Mouse (Mus musculus) CD4-positive, CD25-positive, alpha-beta regulatory T cell, adult 4 months (primary cell): Measurements from ENCODE around the gene Aldh5a1. TPM values are rescaled to one million over a fixed set of nuclear protein-coding genes. Genes with fewer than 3 reads are reported as not detected.
A peak's percentile ranks its signal among the peaks of the same experiment; 100 is the strongest.

Source experiments
- ATAC-seq: one replicate; pipeline ENCODE4 v1.8.0; 2017
- polyA plus RNA-seq, 2 experiments: library from polyadenylated mRNA; unstranded; fragments of 100-300 nt; shearing (Covaris generic); gene quantifications; one replicate each; pipeline ENCODE4 v1.2.1; 2017

The Aldh5a1 gene
- polyA plus RNA-seq, 2 experiments from 2014 or later, result 0.31 to 0.34 TPM

DNA sequence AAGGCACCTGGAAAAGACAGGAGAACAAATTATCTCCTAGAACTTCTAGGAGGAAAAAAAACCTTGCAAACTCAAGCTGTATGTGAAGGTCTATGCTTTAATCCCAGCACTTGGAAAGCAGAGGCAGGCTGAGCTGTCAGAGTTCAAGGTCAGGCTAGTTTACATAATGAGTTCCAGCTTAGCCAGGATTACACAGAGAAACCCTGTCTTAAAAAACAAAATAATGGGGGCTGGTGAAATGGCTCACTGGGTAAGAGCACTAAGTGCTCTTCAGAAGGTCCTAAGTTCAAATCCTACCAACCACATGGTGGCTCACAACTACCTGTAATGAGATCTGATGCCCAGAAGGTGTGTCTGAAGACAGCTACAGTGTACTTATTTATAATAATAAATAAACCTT, 6.9 kb downstream of the Aldh5a1 start:
- ATAC-seq, result no peak

GRCm38 (mm10) chr13:24923991-24924390, 13.5 kb downstream of the Aldh5a1 start:
- no peak for ATAC-seq

DNA sequence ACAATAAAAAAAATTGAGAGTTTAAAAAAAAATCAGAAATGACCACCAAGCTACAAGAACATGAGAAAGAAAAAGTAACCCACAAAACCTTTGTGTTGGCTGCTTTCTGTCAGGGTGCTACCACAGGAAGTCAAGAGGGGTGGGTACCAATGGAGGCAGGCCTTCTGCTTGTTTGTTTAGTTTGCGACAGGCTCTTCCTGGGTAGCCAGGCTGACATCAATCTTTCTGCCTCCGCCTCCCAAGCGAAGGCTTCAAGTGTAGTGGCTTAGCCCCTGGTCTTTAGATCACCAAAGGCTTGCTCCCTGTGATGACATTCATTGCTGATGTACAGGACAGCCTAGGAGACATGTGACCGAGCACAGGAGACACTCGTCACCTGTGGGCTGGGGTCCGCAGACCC, 16.2 kb downstream of the Aldh5a1 start:
- peak; percentile 83 for ATAC-seq

GRCm38 (mm10) chr13:24920333-24920977, 17.0 kb downstream of the Aldh5a1 start:
- peak; percentile 86 for ATAC-seq

- no peak for ATAC-seq
These were observed 21.6 kb downstream of the Aldh5a1 start for GRCm38 (mm10) chr13:24915831-24916230.

GRCm38 (mm10) chr13:24914915-24915314, 22.5 kb downstream of the Aldh5a1 start:
- no peak for ATAC-seq

GRCm38 (mm10) chr13:24913576-24913975, 23.9 kb downstream of the Aldh5a1 start:
- no peak for ATAC-seq

DNA sequence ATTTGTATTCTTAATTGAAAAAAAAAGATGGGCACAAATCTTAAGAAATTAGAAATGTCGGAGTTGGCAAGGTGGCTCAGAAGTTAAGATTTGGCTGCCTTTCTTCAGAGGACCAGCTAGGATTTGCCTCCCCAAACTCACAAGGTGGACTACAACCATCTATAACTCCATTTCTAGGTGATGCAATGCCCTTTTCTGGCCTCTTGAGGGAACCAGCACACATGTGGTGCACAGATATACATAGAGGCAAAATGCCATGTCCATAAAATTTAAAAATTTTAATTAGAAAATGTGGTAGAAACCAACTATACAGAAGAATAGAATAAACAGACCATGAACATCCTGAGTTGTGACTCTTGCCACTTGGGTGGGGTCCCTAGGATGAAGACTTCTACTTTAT, 28.3 kb downstream of the Aldh5a1 start:
- no peak for ATAC-seq

GRCm38 (mm10) chr13:24906831-24907570, 30.5 kb downstream of the Aldh5a1 start:
- ATAC-seq, result no peak

DNA sequence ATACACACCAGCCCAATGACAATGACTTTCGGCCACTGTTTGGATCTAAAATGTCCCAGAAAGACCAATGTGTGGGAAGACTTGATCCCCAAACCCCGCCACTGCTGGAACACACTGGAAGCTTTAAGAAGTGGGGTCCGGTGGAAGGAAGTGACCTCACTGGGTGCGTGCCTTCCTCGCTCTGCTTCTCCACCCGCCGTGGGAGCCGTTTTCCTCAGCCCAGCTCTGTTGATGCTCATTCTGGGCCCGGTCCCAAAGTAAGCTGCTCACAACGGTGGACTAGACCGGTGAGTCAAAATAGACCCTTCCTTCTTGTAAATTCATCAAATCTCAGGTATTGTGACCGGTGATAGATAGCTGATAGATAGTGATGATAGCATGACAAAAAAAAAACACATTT, 32.0 kb downstream of the Aldh5a1 start:
- ATAC-seq, result no peak

DNA sequence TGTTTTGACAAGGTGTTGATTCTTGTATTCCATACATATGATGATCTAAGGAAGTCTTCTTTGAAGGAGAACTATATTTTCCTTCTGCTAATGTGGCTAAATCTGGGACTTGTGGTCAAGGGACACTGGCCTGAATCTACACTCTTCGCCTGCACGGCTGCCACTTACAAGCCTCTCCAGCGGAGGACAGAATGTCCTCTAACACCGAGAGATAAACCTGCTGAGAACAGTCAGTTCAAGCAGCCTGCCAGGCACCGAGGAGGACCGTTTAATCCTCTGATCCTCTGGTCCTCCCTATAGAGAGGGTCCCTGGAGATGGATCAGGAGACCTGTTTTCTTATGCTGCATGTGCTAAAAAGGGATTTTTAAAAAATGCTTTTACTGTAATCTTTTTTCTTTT, 34.0 kb downstream of the Aldh5a1 start:
- no peak for ATAC-seq

DNA sequence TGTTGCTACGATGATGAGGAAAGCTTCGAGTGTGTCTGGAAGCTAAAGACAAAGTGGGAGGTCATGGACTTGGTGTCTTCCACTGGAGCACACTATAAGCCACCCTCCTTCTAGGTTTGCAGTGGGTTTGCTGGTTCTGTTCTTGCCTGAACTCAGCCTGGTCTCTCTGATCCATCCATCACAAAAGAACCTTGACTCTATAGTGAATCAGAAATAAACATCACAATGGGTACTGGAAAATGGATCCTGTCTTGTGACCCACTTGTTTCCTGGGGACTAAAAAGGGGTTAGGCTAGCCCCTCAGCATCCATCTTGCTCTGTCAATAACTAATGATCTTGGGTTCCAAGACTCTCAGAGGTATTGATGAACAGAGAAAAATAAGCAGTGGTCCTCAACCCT, 35.5 kb downstream of the Aldh5a1 start:
- no peak for ATAC-seq

DNA sequence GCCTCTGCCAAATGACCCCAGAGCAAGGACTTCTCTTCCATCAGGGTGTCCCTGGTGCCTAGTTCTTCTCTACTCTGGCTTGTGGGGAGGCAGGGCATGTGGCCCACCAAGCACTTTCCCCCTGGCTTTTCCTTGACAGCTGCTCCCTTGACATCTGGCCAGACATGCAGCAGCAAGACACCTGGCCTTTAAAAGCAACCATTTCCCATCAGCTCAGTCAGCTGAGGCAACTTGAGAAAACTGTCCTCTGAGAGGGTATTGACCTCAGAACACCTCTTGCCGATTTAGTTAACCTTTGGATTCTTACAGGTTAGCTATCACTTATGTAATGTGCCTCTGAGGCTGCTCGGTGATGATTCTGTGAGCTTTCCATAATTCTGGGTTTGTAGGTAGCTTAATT, 43.6 kb downstream of the Aldh5a1 start:
- no peak for ATAC-seq

DNA sequence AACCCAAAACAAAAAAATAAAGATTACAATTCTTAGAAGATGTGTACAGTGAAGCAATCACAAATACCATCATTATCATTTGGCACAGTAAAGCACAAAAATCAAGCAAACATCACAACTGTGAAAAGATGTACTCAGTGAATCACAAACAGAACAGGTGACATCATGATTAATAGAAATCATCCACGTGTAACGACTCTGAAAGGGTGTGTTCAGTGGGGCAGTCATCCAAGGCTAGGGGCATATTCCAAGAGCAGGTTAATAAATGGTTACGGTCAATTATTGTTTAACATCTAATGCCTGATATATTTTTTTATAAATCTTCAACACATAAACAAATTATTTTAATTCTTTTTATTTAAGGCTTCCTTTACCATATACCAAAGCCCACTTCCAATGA, 44.9 kb downstream of the Aldh5a1 start:
- no peak for ATAC-seq

DNA sequence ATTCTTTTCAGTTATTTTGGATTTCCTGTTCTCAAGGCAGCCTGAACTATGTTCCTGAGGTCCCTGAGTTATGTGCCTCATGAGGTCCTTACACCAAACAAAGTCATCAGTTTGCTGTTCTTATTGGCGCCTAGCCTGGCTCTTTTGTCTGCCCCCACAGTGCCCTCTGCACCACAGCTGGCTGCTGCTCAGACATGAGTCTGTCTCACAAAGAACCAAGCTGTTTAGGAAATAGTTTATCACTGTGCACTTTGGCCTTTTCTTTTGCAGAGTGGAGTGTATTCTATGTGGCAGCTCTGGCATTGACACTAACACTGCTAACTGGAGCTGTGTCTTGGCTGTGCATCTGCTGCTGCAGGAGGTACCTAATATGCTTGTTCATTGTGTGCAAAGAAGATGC, 47.9 kb downstream of the Aldh5a1 start:
- ATAC-seq, result no peak

GRCm38 (mm10) chr13:24882411-24882810, 55.0 kb downstream of the Aldh5a1 start:
- no peak for ATAC-seq

DNA sequence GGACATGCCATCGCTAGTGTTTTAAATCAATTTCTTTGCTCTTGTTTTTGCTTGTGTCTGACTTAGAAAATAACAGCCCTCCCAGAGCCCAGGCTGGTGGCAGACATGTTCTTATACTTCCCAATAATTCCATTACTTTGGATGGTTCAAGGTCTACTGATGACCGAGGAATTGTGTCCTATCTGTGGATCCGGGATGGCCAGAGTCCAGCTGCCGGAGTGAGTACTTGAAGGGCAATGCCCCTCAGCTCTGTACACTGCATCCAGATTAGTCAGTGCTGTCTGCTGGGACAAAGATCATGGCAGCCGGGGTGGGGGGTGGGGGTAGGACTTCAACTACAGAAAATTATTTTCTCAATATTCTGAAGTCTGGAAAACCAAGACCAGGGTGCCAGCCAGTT, 56.8 kb downstream of the Aldh5a1 start:
- no peak for ATAC-seq

DNA sequence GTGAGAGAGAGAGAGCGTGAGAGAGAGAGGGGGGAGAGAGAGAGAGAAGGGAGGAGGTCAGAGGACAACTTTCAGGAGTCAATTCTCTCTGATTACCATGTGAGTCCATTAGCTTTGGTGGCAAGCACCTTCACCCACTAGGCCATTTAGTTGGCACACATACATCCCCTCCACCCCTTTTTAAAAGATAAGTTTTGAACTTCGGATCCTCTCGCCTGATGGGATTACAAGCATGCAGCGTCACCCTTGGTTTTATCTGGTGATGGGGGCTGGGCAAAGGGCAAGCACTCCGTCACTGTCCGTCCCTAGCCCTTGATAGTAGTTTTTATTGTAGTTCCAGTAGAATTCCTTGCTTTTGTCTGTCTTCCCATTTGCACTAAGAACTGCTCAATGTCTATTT, 57.3 kb downstream of the Aldh5a1 start:
- ATAC-seq, result no peak

- ATAC-seq, result no peak
These were observed 58.0 kb downstream of the Aldh5a1 start for GRCm38 (mm10) chr13:24879359-24880040.

- no peak for ATAC-seq
These were observed 69.2 kb downstream of the Aldh5a1 start for GRCm38 (mm10) chr13:24868233-24868632.

DNA sequence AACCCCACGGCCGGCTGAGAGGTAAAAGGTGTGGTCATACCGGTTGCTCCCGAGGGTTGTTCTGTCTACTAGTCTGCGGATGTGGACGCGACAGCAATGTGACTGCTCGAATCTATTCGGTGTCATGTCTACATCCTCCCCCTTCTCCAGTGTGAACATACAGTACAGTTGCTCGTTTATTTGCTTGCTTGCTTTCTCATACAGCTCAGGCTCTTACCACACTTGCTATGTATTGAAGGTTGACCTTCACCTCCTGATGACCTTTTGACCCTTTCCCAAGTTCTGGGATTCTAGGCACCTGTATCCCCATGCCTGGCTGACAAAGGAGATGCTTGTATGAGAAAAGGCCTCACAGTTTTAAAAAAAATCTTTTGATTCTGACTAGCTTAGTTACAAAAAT, 69.7 kb downstream of the Aldh5a1 start:
- ATAC-seq, result no peak

DNA sequence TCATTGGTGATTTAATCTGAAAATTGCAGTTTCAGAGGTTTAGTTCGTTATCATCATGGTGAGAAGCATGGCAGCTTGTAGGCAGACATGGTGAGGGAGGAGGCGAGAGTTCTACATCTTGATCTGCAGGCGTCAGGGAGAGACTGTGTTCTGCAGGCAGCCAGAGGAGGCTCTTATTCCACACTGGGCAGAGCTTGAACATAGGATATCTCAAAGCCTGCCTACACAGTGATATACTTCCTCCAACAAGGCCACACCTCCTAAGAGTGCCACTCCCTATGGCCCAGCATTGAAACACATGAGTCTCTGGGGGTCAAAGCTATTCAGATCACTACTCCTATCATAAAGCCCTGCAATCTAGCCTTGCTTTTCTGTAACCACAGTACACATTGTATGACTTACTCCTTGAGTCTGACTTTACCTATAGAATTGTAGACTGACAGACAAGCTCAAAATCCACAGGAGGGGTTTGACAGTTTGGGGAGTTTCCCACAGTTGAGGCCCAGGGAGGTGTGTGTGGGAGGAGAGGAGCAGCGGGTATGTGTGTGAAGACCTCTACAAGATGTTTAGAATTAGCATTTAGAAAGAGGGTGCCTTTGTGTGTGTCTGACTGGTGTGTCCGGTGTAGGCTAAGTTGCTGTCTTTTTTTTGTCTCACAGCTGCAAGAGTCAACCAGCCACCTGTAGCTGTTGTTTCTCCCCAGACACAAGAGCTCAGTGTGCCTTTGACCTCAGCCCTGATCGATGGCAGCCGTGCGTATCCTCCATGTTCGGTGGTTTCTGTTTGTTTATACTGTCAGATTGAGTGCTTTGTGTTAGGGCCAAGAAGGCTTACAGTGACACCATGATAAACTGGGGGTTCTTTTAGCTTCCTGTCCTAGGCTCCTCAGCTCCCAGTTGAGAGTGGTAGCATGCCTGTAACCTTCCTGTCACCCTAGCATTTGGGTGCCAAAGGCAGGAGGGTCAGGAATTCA, 70.7 kb downstream of the Aldh5a1 start:
- peak; percentile 85 for ATAC-seq

- no peak for ATAC-seq
These were observed 74.9 kb downstream of the Aldh5a1 start for GRCm38 (mm10) chr13:24862520-24862919.
